Mouse (Mus musculus): ENCODE measurements at regions not wholly inside any gene's neighbourhood (a gene's known extent, or its start where the extent isn't known, plus 50 kb on each side); places are given as distances from the start of the nearest gene placed in this dataset.
"Not testable (repeated sequence)": the region's sequence is repeated elsewhere in the genome, so short reads cannot be mapped to it uniquely, and the experiment has no call there.

DNA sequence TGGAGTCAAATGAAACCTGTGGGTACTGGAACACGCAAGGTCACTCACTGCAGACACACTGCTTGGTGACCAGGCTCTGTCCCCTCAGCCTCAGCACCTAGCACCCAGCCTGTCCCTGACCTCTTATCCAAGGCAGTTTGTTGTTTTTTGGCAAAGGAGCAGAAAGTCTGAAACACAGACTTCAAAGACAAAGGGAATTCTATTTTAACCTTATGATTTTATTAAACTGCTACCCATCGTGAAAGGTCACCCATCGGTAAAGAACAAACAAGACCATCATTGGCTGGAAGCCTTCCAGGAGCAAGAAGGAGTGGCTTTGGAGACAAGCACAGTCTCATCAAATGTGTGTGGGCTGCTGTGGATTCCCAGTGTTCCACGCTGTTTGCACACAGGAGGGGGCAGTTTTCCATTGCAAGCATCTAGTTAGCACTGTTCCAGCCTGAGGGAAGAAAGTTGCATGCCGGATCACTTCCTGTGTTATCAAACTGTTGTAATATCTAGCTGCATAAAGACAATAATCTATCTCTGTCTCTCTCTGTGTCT lies 120.6 kb upstream of the Rpl34 start:
- no peak for ATAC-seq (replicated peaks; ENCODE audit: low FRiP score, low TSS enrichment, poor library complexity, severe bottlenecking)

DNA sequence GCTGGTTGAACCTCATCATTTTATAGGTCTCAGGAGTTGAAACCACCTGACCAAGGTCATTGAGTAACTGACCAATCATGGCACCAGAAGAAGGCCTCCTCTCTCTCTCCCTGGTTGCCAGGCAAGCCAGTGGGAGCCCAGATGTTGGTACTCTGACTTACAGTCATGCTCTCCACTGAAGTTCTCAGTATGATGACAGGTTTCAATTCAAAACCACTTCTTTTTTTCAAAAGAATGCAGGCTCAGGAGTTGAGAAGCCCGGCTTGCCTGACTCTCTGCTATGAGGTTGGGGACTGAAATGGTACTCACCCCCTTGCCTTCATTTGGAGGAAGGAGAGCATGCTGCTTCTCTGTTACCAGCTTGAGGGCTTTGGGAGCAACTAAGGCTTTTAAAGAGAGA lies 111.6 kb upstream of the Rpl34 start:
- ATAC-seq (replicated peaks; ENCODE audit: low FRiP score, low TSS enrichment, poor library complexity, severe bottlenecking) = no peak

DNA sequence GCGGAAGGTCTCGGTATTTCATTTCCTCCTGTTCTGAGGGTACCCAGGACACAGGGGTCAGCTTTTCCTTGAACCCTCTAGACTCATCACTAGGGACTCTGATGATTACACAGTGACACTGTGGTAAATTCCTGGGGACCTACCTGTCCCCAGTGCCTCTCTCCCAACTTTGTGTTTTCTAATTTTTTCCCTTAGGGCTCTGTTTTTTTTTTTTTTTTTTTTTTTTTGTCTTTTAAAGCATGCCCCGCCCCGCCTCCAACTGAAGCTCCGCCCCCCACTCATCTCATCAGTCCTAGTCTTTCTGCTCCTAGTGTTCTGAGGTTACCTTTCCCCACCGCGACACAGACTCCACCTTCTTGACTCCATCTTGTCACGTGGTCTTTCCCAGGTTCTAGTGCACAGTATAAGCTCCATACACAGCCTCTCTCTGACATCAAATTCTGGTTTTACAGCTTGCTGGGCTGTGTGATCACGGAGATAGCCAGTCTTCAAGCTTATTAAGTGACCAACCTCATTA lies 109.8 kb upstream of the Rpl34 start:
- no peak for ATAC-seq (replicated peaks; ENCODE audit: low FRiP score, low TSS enrichment, poor library complexity, severe bottlenecking)

DNA sequence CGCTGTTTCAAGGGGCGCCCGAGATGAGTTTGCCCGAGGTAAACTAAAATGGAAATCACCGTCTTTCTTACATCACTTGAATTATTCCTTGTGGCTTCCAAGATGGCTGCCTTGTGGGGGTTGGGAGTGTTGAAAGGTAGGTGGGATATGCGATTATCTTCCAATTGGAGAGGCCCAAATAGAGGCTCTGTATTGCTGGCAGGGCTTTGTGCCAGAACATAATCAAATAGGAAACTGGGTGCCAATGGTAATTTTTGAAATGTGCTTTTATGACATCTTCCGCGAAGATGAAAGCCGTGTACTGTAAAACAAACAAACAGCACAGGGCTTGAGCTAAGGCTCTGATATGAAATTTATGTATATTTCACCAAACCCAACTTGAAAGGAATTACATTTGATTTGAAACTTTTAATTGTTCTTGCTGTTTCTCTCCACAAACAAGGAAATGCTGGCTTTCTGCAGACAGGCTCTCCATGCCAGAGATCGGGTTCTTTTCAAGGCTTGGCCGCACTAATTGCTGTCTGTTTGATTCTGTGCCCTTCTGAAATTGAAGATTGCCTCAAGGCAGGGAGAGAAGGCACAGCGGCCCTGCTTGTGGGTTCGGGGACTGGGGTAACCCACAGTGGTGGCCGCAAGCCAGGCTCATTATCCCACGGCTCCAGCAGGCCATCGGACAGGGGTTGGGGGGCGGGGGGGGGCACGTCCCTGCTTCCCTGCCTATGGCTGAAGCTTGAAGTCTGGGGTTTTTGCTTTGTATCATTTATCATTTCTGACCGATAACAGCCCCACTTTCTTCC lies 108.6 kb upstream of the Rpl34 start:
- ATAC-seq (replicated peaks; ENCODE audit: low FRiP score, low TSS enrichment, poor library complexity, severe bottlenecking) = no peak

DNA sequence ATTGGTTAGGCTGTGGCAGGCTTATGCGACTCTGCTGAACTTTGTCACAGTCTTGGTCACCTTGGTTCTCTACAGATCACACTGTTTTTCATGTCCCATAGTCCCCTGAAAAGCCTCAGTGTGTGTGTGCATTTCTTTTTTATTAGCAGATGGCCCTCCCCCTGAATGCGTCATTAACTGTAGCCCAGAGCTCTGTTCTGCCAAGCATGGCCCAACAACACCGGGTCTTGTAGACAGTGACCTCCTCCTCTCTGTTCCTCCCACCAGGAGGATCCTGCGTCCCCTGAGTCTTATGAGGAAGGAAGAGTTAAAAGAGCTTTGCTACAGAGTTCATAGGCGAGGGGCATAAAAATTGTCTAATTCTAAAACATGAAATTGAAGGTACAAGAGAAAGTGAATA lies 103.5 kb upstream of the Rpl34 start:
- ATAC-seq (replicated peaks; ENCODE audit: low FRiP score, low TSS enrichment, poor library complexity, severe bottlenecking) = no peak

DNA sequence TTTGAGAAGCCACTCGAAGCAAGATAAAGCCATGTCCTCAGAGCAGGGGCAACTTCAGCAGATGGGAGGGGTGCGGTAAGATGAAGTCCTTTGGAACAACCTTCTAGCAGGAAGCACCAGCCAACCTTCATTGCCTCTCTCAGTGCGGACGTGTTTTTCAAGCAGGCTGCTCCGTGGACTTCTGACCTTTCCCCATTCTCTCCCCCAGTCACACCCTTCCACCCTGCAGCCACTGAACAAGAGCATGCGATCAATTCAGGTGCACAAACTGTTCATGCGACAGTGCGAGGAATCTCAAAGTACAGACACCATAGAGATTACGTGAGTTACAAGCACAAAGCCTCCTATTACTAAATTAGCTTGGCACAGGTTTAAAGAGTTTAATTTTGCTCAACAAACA lies 102.9 kb upstream of the Rpl34 start:
- no peak for ATAC-seq (replicated peaks; ENCODE audit: low FRiP score, low TSS enrichment, poor library complexity, severe bottlenecking)

DNA sequence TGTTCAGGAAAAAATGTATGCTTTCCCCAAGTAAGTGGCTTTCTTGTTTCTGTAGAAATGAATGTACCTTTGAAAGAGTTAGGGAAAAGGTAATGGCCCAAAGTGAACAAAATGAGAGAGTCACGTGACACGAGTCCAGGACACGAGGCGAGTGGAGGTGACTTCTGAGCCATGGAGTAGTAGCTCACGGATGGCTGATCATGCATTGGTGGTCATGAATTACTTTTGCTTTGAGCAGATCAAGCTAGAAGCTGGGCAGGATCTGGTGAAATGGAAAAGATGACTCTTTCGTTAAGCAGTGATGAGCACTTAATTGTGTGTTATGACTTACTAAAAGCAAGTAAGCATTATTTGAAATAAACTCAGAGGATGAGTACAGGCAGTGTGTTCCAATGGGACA lies 101.6 kb upstream of the Rpl34 start:
- ATAC-seq (replicated peaks; ENCODE audit: low FRiP score, low TSS enrichment, poor library complexity, severe bottlenecking) = no peak

DNA sequence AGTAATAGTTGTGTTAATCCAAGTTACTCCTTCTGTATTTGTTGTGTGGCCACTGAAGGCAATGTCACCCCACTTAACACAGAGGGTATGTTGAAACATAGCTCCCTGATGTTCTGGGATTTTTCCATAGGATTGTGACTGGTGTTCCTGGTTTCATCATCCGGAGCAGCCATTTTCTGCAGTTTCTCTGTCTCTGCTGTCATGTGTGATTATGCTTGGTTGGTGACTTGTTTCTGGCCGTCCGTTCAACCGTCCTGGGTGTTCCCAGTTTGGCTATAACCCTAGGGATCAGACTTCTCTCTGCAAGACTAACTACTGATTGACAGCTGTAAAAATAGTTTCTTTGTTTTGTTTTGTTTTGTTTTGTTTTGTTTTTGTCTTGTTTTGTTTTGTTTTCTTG lies 98.1 kb upstream of the Rpl34 start:
- ATAC-seq (replicated peaks; ENCODE audit: low FRiP score, low TSS enrichment, poor library complexity, severe bottlenecking) = no peak

DNA sequence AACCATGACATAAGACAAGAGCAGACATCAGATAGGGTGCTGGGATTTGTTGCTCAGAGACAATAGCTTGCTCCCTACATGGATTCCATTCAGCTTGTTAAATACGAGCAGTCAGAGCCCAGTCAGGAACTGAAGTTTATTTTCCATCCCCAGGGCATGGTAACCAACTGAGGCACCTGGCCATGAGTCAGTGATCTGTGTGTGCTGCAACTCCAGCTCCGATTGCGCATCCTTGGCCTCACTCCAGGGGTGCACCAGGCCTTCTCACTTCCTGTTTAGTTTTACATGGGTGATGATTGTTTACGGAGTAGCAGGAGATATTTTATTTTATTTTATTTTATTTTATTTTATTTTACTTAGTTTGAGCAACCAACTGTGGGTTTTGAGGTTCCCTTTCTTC lies 97.7 kb upstream of the Rpl34 start:
- no peak for ATAC-seq (replicated peaks; ENCODE audit: low FRiP score, low TSS enrichment, poor library complexity, severe bottlenecking)

DNA sequence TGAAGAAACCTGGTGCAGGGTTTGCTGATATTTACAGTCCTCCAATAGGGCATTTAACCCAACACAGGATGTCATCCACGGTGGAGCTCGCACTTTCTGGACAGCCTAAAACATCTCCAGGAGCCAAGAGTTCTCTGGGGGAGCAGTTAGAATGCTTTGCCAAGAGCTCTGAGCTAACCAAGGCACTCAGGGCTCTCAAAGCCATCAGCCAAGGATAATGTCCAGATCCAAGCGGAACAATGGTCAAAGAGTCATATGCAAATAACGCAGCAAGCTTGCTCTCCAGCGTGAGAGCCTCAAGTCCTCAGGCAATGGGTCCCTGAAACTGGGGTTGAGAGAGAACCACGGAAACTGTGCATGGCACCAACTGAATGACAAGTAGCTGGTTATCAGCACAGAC lies 96.8 kb upstream of the Rpl34 start:
- ATAC-seq (replicated peaks; ENCODE audit: low FRiP score, low TSS enrichment, poor library complexity, severe bottlenecking) = no peak

DNA sequence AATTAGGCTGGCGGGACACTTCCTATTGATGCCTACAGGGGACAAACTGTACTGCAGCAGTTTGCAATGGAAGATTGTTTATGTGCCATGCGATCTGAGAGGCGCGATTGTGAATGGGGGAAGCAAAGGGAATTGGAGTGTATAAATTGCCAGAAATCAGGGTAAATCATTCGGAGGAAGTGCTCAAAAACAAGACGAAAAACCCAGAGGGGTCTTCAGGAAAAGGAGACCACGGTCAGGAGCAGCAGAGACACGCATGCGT lies 89.6 kb upstream of the Rpl34 start:
- ATAC-seq (replicated peaks; ENCODE audit: low FRiP score, low TSS enrichment, poor library complexity, severe bottlenecking) = no peak

DNA sequence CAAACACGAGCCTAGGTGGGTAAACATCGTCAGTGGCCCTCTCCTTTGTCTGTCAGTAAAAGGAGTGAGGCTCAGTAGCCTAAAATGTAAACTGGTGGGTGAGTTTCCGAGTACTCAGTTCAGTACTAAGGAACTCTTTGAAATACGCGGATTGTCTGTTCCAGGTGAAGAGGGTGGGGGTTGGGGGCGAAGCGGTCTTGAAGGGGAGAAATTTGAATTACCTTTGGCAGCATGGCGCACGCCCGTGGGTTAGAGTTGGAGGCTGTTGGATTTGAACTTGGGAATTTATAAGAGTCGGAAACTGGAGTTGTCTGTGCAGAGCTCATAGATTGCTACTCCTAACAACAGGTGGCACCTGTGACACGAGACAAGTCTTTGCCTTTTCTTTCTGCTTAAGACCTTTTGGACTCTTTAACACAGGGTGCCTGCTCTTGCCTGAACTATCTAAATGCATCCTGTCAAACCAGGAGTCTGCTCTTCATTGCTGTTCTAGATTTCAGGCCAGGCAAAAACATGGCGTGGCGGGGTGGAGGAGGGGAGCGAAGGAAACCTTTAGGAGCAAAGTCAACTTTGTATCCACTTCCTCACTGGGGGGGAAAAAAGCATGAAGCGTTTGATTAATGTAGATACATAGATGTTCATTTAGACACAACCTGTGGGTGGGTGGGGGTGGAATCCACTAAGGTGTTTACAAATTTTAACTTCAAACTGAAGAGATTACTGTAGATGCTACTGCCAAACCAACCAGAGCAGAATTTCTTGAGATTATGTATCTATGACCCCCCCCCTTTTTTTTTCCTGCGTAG lies 89.0 kb upstream of the Rpl34 start:
- ATAC-seq (replicated peaks; ENCODE audit: low FRiP score, low TSS enrichment, poor library complexity, severe bottlenecking) = peak; percentile 24

DNA sequence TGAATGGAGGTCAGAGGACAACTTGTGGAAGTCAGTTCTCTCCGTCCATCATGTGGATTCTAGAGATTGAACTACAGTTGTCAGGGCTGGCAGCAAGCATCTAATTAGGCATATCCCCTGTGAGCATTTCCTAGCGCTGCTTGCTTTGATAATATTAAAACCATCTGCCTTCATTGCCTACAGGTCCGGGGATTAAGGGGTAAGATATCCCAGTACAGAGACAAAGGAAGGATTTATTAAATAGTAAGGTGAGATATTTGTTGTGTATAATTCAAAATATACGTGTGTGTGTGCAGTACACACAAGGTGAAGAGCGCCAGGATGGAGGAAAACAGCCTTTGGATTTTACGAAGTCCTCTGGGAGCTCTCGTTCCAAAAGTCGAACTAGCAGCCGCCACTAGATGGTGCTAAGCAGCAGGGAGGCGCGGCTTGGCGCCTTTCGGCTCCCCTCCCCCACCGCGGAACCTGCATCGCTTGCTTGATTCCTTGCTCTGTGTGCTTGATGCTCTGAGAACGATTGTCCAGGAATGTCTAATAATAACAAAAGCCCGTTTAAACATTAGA lies 88.4 kb upstream of the Rpl34 start:
- ATAC-seq (replicated peaks; ENCODE audit: low FRiP score, low TSS enrichment, poor library complexity, severe bottlenecking) = peak; percentile 97

DNA sequence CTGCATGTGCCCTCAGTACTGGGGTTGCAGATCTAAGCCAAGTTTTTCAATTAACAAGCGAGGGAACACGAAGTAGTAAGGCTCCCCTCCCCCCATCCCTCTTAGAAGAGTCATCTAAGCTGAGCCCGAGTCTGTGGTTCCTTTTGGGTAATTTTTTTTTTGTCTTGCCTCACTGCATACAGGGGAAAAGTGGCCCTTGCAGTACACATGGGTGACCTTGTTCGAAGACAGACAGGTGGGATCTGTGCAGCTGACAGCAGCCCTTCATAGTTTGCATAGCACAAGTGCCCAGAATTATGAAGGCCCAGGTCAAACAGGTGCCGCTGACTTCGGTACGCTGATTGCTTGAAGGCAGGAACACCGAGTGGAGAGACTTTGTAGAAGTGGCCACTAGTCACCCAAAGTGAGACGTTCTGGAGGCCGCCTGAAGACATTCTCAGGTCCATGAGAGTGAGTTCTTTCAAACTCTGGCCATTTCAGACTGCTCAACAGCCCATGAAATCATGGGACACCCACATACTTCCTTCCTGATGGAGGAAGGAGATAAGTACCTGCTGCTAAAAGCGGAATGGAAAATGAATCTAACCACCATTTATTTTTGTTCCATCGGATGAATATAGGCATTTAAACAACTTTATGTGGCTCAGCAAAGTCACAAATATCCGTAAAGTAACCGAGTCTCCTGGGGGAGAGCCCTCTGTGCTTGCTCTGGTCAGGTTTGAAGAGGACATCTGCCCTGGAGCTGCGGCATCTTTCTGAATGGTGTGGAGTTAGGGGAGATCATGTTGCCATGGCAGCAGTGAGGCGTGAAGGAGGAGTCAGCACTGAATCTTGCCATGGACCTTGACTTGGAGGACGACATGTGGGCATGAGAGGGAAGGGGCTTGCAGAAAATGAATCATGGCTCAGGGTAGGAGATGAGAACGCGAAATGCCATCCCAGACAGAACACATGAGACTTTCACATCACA lies 79.8 kb upstream of the Rpl34 start:
- 0 out of 2 replicates have a peak, but pooled peaks have one; percentile 22 for ATAC-seq (replicated peaks; ENCODE audit: low FRiP score, low TSS enrichment, poor library complexity, severe bottlenecking)

DNA sequence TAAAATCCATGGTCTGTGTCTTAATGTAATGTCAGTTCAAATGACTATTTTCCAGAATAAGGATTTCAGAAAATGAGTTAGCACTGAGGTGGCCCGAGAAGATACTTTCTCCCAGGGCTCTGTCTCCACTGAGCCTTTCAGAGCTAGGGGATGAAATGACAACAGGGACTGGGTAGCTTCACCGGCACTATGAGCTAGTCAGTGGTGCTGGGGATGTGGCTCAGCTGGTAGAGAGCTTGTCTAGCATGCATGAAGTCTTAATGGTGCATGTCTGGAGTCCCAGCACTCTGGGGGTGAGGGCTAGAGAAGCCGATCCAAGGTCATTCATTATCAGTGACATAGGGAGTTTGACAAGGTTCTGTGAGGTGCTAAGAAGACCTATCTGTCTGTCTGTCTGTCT lies 75.1 kb upstream of the Rpl34 start:
- no peak for ATAC-seq (replicated peaks; ENCODE audit: low FRiP score, low TSS enrichment, poor library complexity, severe bottlenecking)

DNA sequence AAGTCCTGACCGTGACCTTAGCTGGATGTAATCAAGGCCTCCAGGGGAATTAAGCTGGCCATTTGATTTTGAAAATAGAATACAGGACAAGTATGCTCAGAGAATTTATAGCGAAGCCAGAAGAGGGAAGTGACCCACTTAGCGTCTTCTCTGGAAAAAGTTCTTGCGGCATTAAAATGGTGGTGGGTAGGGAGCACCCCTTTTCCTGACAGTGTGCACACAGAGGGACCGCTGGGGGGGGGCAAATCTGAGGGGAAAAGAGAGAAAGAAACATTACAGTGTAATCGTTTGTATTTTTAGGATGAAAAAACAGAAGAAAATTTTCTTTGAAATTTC lies 74.1 kb upstream of the Rpl34 start:
- no peak for ATAC-seq (replicated peaks; ENCODE audit: low FRiP score, low TSS enrichment, poor library complexity, severe bottlenecking)

DNA sequence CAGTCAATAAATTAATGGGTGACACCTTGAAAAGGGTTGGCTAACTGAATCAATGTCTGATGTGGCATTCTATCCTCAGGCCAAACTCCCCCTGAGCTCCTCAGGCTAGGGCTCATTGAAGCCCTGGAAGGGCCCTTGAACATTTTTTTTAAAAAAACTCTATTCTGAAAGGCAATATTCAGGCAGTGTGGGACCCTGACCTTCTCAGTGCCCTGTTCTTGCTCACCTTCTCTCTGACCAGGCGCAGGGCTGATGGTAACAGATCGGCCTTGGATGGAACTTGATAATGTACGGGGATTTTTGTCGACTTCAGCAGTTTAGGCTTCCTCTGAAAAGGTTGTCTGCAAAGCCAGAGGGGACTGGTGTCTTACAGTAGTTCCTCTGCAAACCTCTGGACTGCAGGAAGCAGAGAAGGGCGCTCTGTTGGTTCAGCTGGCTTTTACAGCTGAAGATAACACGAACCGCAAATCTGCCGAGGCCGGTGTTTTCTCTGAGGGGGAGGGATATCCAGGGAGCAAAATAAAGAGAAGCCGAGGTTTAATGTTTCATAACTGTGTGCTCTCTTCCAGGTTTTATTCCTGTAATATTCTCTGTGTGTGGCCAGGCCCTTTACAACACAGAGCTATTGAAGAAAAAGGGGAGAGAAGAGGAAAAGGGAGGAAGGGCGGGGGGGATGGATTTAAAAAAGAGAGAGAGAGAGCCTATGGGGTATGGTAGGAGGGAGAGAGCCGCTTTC lies 73.6 kb upstream of the Rpl34 start:
- peak; percentile 79 for ATAC-seq (replicated peaks; ENCODE audit: low FRiP score, low TSS enrichment, poor library complexity, severe bottlenecking)

DNA sequence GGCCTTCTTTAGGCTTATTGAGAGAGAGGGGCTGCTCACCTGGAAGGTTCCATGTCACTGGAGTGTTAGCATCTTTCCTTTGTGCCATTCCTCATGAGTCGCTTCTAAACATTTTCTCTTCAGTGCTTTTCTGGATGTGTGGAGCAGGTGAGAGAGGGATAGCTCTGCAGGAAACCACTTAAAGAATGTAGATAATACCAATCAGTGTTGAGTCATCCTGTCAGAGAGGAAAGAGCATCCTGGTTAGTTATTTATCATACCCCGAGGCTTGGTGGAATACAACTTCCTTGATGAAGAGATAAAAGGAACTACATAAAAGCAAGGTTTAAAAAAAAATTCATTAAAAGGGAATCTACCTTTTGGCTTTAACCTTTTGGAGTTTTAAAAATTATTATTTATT lies 69.8 kb upstream of the Rpl34 start:
- ATAC-seq (replicated peaks; ENCODE audit: low FRiP score, low TSS enrichment, poor library complexity, severe bottlenecking) = no peak

DNA sequence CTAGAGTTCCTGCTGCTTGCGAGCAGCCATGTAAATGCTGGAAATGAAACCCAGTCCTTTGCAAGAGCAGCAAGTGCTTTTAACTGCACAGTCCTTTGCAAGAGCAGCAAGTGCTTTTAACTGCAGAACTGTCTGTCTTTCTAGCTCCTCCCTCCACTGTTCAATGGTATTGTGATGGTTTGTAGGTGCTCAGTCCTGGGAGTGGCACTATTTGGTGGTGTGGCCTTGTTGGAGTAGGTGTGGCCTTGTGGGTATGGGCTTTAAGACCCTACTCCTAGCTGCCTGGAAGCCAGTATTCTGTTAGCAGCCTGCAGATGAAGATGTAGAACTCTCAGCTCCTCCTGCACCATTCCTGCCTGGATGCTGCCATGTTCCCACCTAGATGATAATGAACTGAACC lies 67.8 kb upstream of the Rpl34 start:
- not testable (repeated sequence) for ATAC-seq (replicated peaks; ENCODE audit: low FRiP score, low TSS enrichment, poor library complexity, severe bottlenecking)

All from megakaryocyte-erythroid progenitor cell, adult 5-6 weeks (primary cell).